Mouse (Mus musculus) thymus, postnatal 25 days (tissue): ENCODE results near the gene Sptbn1.
A peak's percentile ranks its signal among the peaks of the same experiment; 100 is the strongest.
"Not testable (repeated sequence)": the region's sequence is repeated elsewhere in the genome, so short reads cannot be mapped to it uniquely, and the experiment has no call there.

Source experiments
- DNase-seq: peaks from one replicate; pipeline ENCODE4 v3.0.0; 2022

Gene Sptbn1

GRCm38 (mm10) chr11:30255211-30255610 is 12.8 kb downstream of the Sptbn1 start:
- DNase-seq = not testable (repeated sequence)

- DNase-seq = no peak
Observed at GRCm38 (mm10) chr11:30251294-30251904, 16.6 kb downstream of the Sptbn1 start.

- no peak for DNase-seq
Observed at GRCm38 (mm10) chr11:30249452-30250016, 18.4 kb downstream of the Sptbn1 start.

GRCm38 (mm10) chr11:30247106-30247505 is 20.9 kb downstream of the Sptbn1 start:
- no peak for DNase-seq

GRCm38 (mm10) chr11:30246161-30246560 is 21.8 kb downstream of the Sptbn1 start:
- DNase-seq = no peak

GRCm38 (mm10) chr11:30244172-30244571 is 23.8 kb downstream of the Sptbn1 start:
- DNase-seq = no peak

GRCm38 (mm10) chr11:30243591-30243990 is 24.4 kb downstream of the Sptbn1 start:
- DNase-seq = no peak

GRCm38 (mm10) chr11:30240861-30241260 is 27.1 kb downstream of the Sptbn1 start:
- no peak for DNase-seq

- peak; percentile 14 for DNase-seq
Observed at GRCm38 (mm10) chr11:30237960-30238359, 30.0 kb downstream of the Sptbn1 start.

- no peak for DNase-seq
Observed at GRCm38 (mm10) chr11:30236681-30237242, 31.2 kb downstream of the Sptbn1 start.

- DNase-seq = no peak
Observed at GRCm38 (mm10) chr11:30235666-30236065, 32.3 kb downstream of the Sptbn1 start.

- no peak for DNase-seq
Observed at GRCm38 (mm10) chr11:30235218-30235617, 32.8 kb downstream of the Sptbn1 start.

GRCm38 (mm10) chr11:30233946-30234345 is 34.0 kb downstream of the Sptbn1 start:
- no peak for DNase-seq

- no peak for DNase-seq
Observed at GRCm38 (mm10) chr11:30232082-30232481, 35.9 kb downstream of the Sptbn1 start.

- DNase-seq = no peak
Observed at GRCm38 (mm10) chr11:30231336-30231735, 36.6 kb downstream of the Sptbn1 start.

- no peak for DNase-seq
Observed at GRCm38 (mm10) chr11:30230330-30230771, 37.6 kb downstream of the Sptbn1 start.

GRCm38 (mm10) chr11:30226756-30227155 is 41.2 kb downstream of the Sptbn1 start:
- DNase-seq = no peak

- DNase-seq = no peak
Observed at GRCm38 (mm10) chr11:30224599-30224998, 43.4 kb downstream of the Sptbn1 start.

GRCm38 (mm10) chr11:30222636-30223035 is 45.3 kb downstream of the Sptbn1 start:
- peak; percentile 46 for DNase-seq

GRCm38 (mm10) chr11:30221043-30221442 is 46.9 kb downstream of the Sptbn1 start:
- no peak for DNase-seq

GRCm38 (mm10) chr11:30218386-30218785 is 49.6 kb downstream of the Sptbn1 start:
- DNase-seq = no peak

GRCm38 (mm10) chr11:30217496-30217895 is 50.5 kb downstream of the Sptbn1 start:
- DNase-seq = no peak

GRCm38 (mm10) chr11:30211663-30212416 is 56.1 kb downstream of the Sptbn1 start:
- no peak for DNase-seq

GRCm38 (mm10) chr11:30211141-30211540 is 56.8 kb downstream of the Sptbn1 start:
- no peak for DNase-seq
